Mouse (Mus musculus) right cerebral cortex, postnatal 36 days (tissue): ENCODE data around the gene Spint1.

Source experiments
- DNase-seq, 2 experiments: peaks; one replicate each; pipeline ENCODE4 v3.0.0; 2022; ENCODE audit warnings: low spot score in 2 of 2, mixed read lengths in 1 of 2

Spint1 gene

GRCm38 (mm10) chr2:119242548-119242947 is 5.4 kb downstream of the Spint1 start:
- DNase-seq = no peak

DNA sequence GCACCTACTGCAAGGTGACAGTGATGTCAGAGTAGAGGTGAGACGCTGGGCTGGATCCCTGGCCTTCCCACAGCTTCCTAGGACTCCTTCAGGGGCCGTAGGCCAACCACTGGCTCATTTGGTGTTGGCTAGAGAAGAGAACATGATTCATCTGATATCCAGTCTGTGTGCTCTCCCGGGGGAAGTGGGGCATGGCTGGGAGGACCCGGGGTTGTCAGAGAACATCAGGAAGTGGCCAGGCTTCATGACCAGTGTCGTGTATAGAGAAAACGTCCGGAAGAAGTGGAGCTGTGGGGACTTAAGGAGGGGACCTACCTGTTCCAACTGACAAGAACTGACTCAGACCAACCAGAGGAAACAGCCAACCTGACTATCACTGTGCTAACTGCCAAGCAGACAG is 8.1 kb downstream of the Spint1 start:
- DNase-seq = no peak

- DNase-seq = no peak
Measured at GRCm38 (mm10) chr2:119247904-119248303, 10.7 kb downstream of the Spint1 start.

- DNase-seq = no peak
Measured at GRCm38 (mm10) chr2:119249592-119250061, 12.5 kb downstream of the Spint1 start.

DNA sequence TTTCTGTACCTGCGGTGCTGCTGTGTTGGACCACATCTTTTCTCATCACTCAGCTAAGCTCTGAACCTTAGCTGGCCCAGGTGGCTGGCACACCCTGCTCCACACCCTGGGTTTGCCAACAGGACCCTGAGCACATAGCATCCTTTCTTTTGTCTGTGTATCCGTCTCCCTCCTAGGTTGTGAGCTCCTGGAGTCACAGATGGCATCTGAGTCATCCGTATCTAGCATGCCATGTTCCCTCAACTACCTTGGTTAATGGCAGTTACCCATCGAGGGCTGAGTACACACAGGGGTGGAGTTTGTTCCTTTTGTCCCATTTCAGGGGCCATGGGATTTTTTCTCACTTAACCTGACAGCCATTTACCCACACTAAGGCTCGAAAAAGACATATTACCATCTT is 13.2 kb downstream of the Spint1 start:
- DNase-seq = no peak

GRCm38 (mm10) chr2:119250826-119251478 is 13.8 kb downstream of the Spint1 start:
- DNase-seq = peak in 1 of 2 experiments; percentile 56

DNA sequence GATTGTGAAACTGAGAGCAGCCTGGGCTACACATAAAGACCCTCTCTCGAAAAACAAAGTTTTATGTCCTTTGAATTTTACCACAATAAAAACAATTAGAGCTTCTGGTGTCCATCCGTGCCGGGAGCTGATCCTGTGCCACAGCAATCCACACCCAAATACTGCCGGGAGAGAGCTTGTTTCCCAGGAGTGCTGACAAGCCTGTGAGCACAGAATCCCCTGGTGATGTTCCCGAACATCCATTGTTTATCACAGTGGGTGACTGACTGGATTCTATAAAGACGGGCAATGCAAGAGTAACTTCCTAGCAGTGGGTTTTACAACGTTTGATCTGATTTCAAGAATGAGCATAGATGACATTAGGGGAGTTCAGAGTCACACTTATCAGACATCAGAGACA is 17.8 kb downstream of the Spint1 start:
- DNase-seq = no peak

DNA sequence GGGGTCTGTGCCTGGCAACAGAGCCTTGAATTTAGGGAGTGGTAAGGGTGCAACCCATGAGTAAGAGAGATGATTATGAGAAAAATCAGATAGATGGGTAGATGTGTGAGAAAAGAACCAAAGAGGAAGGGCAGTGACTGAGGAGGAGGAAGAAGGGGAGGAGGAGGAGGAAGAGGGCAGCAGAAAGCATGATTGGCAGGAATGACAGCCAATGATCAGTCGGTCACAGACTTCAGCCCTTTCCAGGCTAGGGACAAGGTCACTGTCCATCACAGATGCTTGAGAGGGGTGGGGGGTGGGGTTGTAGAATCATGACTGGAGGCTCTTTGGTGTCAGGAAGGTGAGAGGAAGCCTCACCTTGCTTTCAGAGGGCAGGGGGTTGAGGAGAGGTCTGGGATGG is 23.4 kb downstream of the Spint1 start:
- no peak for DNase-seq

DNA sequence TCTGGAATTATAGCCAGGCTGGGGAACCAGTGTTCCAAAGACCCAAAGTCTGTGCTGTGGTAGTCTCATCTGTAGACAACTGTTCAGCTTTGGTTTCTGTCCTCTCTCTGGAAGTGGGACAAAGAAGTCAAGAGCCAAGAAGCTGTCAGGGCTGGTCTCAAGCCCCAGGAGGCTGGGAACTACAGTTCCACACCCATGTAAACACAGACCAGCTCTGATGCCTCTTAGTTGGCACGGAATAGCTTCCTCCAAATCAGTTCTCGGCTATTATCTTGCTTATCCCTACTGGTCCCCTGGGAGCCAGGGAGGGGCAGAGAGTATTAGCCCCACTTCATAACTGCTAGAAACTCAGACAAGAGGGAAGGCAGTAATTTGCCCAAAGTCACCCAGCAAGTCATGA is 24.2 kb downstream of the Spint1 start:
- DNase-seq = no peak

DNA sequence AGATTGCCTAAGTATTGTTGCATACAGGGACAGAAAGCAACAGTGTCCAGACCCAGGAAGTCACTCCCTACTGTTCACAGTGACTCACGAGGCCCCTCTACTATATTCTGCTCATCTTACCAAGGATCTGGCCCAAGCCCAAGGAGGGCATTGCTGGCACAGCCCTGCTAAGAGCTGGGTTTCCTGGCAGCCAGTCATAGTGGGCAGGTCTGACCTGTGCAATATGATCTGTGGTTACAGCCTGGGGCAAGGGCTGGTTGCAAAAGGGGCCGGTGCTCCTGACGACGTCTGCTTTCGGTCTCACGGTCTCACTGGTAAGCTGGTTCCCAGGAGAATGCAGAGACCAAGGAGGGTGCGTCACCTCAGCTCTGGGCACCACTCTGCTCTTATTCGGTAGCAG is 25.8 kb downstream of the Spint1 start:
- no peak for DNase-seq

GRCm38 (mm10) chr2:119263813-119264212 is 26.7 kb downstream of the Spint1 start:
- no peak for DNase-seq

DNA sequence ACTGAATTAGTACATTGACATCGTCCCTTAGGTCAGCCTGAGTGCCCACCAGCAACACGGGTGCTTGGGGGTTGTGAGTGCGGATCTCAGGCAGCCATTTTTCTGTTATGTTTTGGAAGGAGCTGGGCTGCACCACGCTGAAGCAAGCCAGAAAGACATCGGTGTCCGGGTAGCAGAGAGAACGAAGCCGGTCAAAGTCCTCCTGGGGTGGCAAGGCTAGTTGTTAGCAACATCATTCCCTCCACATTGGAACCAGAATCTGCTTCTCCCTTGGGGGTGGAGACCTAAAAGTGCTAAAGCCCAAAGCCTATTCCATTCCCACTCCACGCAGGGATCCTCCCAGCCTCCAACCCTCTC is 33.1 kb downstream of the Spint1 start:
- no peak for DNase-seq

DNA sequence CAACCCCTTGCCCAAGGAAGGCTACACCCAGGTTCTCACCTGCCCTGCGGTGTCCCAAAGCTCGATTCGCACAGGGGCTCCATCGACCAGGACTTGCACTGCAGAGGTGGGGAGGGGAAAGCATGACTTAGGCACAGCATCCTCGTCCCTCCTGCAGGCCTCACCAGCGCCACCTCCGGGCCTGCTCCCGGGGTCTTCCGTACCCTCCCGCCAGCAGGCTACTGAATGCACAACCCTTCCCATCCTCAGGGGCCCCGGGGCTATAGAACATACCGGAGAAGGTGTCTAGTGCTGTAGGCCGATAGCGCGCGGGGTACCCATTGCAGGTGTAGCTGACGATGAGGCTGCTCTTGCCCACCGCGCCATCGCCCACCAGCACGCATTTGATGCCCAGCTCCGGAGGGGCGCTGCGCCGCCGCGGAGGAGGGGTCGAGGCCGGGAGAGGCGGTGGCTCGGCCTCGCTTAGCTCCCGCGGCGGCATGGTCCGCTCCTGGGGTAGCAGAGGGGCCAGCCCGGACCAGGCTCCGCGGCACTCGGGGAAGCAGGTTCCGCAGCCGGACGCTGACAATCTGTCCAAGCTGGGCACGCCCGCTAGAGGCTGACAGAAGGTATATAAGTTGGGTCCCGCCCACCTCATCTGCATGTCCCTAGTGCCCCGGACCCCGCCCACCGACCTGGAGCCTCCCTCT is 33.6 kb downstream of the Spint1 start, which contains the start of gene Rhov:
TSS of gene Rhov (minus strand) at position 630 of the 689 bp plus-strand sequence.
- peak; percentile 67 to 72 for DNase-seq

- DNase-seq = no peak
Measured at GRCm38 (mm10) chr2:119274126-119274525, 37.0 kb downstream of the Spint1 start.

DNA sequence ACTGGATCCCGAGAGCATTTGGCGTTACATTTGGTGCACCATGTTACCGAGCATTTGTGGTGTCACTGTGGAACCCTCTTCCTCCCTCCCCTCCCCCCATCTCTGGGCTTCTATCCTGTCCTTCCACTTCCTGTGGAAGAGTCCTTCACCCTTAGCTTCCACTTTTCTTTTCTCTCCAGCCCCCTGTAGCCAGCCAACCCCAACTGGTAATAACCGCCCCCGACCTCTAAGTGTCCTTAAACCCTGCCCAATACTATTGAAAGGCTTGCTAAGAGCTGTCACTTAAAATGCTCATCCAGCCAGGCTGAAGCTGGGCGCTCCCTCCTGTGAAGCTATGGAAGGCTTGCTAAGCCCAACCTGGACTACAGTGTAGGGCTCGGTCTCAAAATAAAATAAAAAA is 39.8 kb downstream of the Spint1 start:
- DNase-seq = no peak

- no peak for DNase-seq
Measured at GRCm38 (mm10) chr2:119277810-119278209, 40.6 kb downstream of the Spint1 start.

- DNase-seq = no peak
Measured at GRCm38 (mm10) chr2:119281899-119282565, 44.9 kb downstream of the Spint1 start.

DNA sequence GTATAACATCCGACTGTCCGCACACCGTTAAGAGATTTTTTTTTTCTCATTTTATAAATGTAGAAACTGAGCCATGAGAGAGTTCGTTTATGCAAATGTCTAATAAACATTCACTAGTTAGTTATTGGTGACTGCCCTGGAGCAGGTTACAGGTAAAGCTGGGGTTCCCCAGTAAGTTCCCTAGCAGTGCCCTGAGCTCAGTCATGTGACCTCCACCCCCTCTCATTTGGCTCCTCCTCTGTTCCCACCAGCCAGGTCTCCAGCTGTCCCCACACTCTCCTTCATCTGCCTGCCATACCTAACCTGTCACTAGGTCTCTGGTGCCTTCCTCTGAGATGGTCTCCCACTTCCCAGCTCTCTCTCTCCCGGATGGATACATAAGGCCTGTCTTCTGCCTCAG is 50.2 kb downstream of the Spint1 start:
- DNase-seq = no peak

DNA sequence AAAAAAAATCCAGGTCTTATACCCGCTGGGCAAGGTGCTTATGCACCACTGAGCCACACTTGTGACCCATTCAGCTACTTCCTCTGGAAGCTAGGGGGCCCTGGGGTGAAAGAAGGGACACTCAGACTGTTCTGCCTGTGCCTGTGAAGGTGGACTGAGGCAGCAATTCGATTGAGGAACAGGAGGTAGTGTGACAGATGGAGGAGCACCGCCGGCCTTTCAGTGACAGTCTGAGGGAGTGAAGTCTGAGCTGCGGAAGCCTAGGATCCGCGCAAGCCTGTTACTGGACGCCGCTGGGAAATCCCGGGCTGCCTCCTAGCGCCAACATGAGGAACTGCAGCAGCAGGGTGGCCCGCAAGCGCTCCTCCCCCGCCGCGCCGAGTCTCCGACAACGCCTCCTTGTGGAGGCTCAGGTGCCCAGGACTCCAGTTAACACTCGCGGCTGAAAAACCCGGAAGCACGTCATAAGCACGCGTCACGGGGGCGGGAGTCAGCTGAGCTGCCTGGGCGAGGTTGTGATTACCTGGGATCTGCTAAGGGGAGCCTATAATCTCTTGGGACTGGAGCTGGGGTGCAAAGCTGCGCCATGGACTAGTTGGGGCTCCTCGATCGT is 51.2 kb downstream of the Spint1 start, which contains the start of gene Vps18:
TSS of gene Vps18 (plus strand) at position 471 of the 613 bp plus-strand sequence.
- DNase-seq = peak; percentile 97 to 99

- no peak for DNase-seq
Measured at GRCm38 (mm10) chr2:119289014-119289416, 51.9 kb downstream of the Spint1 start.

- DNase-seq = no peak
Measured at GRCm38 (mm10) chr2:119292281-119292680, 55.1 kb downstream of the Spint1 start.

- DNase-seq = no peak
Measured at GRCm38 (mm10) chr2:119292852-119293251, 55.7 kb downstream of the Spint1 start.
